Mouse (Mus musculus) myocyte (in vitro differentiated cells): ENCODE measurements at regions not wholly inside any gene's neighbourhood (a gene's known extent, or its start where the extent isn't known, plus 50 kb on each side); places are given as distances from the start of the nearest gene placed in this dataset.

ENCODE experiments used
- MYOG ChIP-seq, 3 experiments: IDR thresholded peaks; one replicate each; pipeline ENCODE4 v1.6.1; 2011; ENCODE audit warnings: control low read depth in 2 of 3, low read depth in 2 of 3, mild to moderate bottlenecking in 2 of 3; ENCODE audit not compliant: insufficient read length in 2 of 3, control insufficient read depth in 1 of 3, insufficient read depth in 1 of 3
- POLR2A ChIP-seq: IDR thresholded peaks from one replicate; pipeline ENCODE4 v1.6.1; 2011; ENCODE audit warnings: low read depth, mild to moderate bottlenecking, control low read depth, moderate library complexity; ENCODE audit not compliant: insufficient read length
- USF1 ChIP-seq: IDR thresholded peaks from one replicate; pipeline ENCODE4 v1.6.1; 2011; ENCODE audit warnings: low read depth, mild to moderate bottlenecking, control low read depth, moderate library complexity

- TF ChIP-seq POLR2A (no peak), MYOG (IDR thresholded peaks at IDR 0.05; ENCODE audit: control insufficient read depth in 1 of 3, insufficient read depth in 1 of 3, insufficient read length in 2 of 3, low read depth in 2 of 3) (no peak), USF1 (no peak)
These were observed 273.3 kb upstream of the Zfp637 start for GRCm38 (mm10) chr6:117567691-117568090.
